Mouse (Mus musculus): ENCODE data around the gene Snx9.

GRCm38 (mm10) chr17:5829930-5830329 lies 11.2 kb upstream of the Snx9 start:
- TF ChIP-seq CTCF (IDR thresholded peaks at IDR 0.05; ENCODE audit: low read depth, low read length) (no peak), GATA1 (IDR thresholded peaks at IDR 0.05; ENCODE audit: borderline replicate concordance, low read length) (no peak), GATA2 (IDR thresholded peaks at IDR 0.05; ENCODE audit: borderline replicate concordance, low read depth, low read length) (no peak), POLR2AphosphoS5 (IDR thresholded peaks at IDR 0.05; ENCODE audit: insufficient replicate concordance, low read depth, low read length) (no peak), TAL1 (conservative IDR thresholded peaks at IDR 0.05; ENCODE audit: low read depth, low read length) (peak; percentile 52)

All from G1E (cell line).